Mouse (Mus musculus): ENCODE measurements around the gene Cdh15. TPM values are rescaled to one million over a fixed set of nuclear protein-coding genes. Genes with fewer than 3 reads are reported as not detected.

Gene Cdh15
- polyA plus RNA-seq, 1 experiment from 2014 or later = 2.2 TPM

DNA sequence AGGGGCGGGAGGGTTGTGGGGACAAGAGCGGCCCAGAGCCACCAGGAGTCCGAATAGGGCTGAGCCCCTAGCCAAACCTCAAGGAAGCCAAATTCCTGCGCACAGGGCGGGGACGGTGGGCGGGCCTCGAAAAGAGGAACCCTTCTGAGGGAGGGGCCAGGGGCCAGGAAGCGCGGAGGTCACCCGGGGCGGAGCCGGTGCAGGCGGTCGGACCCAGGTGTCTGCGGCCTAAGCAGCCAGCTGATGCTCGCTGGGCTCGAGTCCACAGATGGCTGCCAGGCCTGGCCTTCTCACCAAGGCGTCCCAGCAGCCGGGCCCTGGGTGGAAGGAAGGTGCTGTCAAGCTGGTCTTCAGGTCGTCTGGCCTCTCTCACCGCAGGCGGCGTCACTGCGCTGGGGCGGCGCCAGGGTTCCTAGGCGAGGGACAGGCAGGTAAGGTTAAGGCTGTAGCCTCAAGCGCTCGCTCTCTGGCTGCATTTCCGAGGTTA lies 22.7 kb downstream of the Cdh15 start:
- no peak overlapping the region for H3K9ac ChIP-seq (replicated peaks; ENCODE audit: low read depth, low read length)
- no peaks in the 10 kb centered on the region for H3K9me3 ChIP-seq (ENCODE audit: control insufficient read depth, low read length)
- H3K27me3 ChIP-seq (ENCODE audit: control insufficient read depth, insufficient read depth, low read length) = no peaks in the 10 kb centered on the region
- 22% methylated on average over 30 of the region's 31 CpGs for WGBS
- H3K36me3 ChIP-seq (ENCODE audit: control insufficient read depth, insufficient read depth, low read length) = no peaks in the 10 kb centered on the region
- H3K4me2 ChIP-seq (ENCODE audit: low read depth, low read length) = no peak overlapping the region
- no peak overlapping the region for H3K27ac ChIP-seq (ENCODE audit: low read depth, low read length)
- no peak overlapping the region for H3K4me3 ChIP-seq (ENCODE audit: low read depth, low read length)
- no peaks in the 10 kb centered on the region for H3K4me1 ChIP-seq (ENCODE audit: control insufficient read depth, insufficient read depth, low read length)
- ATAC-seq (ENCODE audit: low read depth) = no peak

DNA sequence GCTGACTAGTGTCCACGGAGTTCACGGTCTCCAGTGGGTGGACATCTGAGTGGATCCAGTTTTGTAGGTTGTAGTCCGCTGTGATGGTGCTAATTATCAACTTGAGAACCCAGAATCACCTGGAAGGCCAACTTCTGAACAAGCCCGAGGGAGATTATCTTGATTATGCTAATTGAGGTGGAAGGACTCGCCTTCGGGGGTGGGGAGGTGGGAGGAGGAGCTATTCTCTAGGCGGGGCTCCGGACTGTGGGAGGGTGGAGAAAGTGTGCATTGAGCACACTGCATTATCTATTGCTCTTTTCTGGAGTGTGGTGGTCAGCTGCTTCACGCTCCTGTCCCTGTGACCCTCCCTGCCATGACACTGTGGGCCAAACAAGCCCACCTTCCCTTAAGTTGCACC lies 23.9 kb downstream of the Cdh15 start:
- 74% methylated on average over 9 of the region's 9 CpGs for WGBS
- Histone ChIP-seq H3K36me3 (ENCODE audit: control insufficient read depth, insufficient read depth, low read length) (no peaks in the 10 kb centered on the region), H3K9me3 (ENCODE audit: control insufficient read depth, low read length) (no peaks in the 10 kb centered on the region), H3K9ac (replicated peaks; ENCODE audit: low read depth, low read length) (no peak overlapping the region), H3K27ac (ENCODE audit: low read depth, low read length) (no peak overlapping the region), H3K4me3 (ENCODE audit: low read depth, low read length) (no peak overlapping the region), H3K4me2 (ENCODE audit: low read depth, low read length) (no peak overlapping the region), H3K27me3 (ENCODE audit: control insufficient read depth, insufficient read depth, low read length) (no peaks in the 10 kb centered on the region), H3K4me1 (ENCODE audit: control insufficient read depth, insufficient read depth, low read length) (no peaks in the 10 kb centered on the region)
- no peak for ATAC-seq (ENCODE audit: low read depth)

DNA sequence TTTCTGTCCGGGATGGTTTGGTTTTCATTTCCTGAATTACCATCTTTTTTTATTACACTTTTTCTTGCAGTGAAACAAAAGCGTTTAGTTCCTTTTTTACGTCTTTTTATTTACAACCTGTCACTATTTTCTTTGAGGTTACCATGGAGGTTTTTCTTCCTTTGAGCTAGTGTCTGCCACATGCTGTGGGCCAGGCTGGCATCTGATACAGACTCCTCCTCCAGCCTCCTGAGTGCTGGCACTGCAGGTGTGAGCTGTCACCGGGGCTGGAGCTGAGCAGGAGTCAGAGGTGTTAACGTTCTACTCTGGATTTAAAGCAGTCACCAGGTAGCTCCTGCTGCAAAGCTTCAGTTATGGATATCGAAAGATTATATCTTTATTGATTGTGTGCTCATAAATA lies 25.4 kb downstream of the Cdh15 start:
- Histone ChIP-seq H3K9ac (replicated peaks; ENCODE audit: low read depth, low read length) (no peak overlapping the region), H3K4me3 (ENCODE audit: low read depth, low read length) (no peak overlapping the region), H3K4me2 (ENCODE audit: low read depth, low read length) (no peak overlapping the region), H3K4me1 (ENCODE audit: control insufficient read depth, insufficient read depth, low read length) (no peaks in the 10 kb centered on the region), H3K27me3 (ENCODE audit: control insufficient read depth, insufficient read depth, low read length) (no peaks in the 10 kb centered on the region), H3K27ac (ENCODE audit: low read depth, low read length) (no peak overlapping the region), H3K9me3 (ENCODE audit: control insufficient read depth, low read length) (no peaks in the 10 kb centered on the region), H3K36me3 (ENCODE audit: control insufficient read depth, insufficient read depth, low read length) (no peaks in the 10 kb centered on the region)
- no peak for ATAC-seq (ENCODE audit: low read depth)
- WGBS = 24% methylated on average over 6 of the region's 6 CpGs

DNA sequence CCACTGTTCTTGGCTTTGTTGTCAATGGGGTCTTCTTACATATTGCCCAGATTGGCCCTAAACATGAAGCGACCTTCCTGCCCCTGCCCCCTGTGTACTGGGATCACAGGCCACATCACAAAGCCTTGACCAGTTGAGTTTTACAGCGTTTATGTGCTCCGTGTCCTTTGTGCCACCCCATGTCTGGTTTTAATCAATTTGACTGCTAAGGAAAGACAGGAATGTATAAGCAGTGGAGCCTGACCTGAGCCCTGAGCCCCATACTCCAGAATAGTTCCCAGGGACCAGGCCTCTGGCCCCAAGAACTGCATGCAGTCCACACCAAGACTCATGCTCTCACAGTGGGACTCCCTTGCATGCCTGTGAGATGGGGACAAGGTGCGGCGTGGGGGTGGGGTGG lies 27.4 kb downstream of the Cdh15 start:
- Histone ChIP-seq H3K9ac (replicated peaks; ENCODE audit: low read depth, low read length) (no peak overlapping the region), H3K4me1 (ENCODE audit: control insufficient read depth, insufficient read depth, low read length) (no peaks in the 10 kb centered on the region), H3K4me2 (ENCODE audit: low read depth, low read length) (no peak overlapping the region), H3K27ac (ENCODE audit: low read depth, low read length) (no peak overlapping the region), H3K4me3 (ENCODE audit: low read depth, low read length) (no peak overlapping the region), H3K9me3 (ENCODE audit: control insufficient read depth, low read length) (no peaks in the 10 kb centered on the region), H3K36me3 (ENCODE audit: control insufficient read depth, insufficient read depth, low read length) (no peaks in the 10 kb centered on the region), H3K27me3 (ENCODE audit: control insufficient read depth, insufficient read depth, low read length) (no peaks in the 10 kb centered on the region)
- no peak for ATAC-seq (ENCODE audit: low read depth)
- WGBS = 67% methylated on average over 5 of the region's 5 CpGs

DNA sequence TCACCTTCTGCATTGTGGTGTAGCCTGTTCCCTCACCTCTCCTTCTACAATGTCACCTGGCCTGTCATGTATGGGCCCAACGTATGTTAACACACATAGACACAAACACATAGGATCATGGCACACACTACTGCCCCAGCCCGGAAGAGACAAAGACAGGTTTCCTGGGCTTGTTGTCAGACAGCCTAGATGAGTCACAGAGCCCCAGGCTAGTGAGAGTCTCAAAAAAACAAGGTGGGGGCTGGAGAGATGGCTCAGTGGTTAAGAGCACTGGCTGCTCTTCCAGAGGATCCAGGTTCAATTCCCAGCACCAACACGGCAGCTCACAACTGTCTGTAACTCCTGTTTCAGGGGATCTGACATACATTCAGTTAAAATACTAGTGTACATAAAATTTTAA lies 30.5 kb downstream of the Cdh15 start:
- no peak for ATAC-seq (ENCODE audit: low read depth)

DNA sequence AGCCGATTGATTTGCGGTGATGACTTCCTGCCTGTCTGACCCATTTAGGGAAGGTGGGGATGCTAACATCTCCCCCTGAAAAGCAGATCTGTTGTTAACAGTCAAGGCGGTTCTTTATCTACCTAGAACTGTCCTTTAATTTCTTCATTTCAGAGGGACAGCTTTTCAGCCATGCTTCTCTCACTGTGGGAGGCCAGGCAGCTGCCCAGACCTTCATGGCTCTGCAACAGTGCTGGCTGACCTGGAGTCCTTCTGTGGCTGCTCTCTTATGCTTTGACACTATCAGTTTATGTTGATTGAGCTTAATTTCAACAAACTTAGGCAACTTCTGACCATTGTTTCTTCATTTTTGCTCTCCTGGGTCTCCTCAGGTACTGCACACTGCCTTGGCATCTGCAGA lies 32.5 kb downstream of the Cdh15 start:
- WGBS = 42% methylated on average over 3 of the region's 3 CpGs
- H3K27me3 ChIP-seq (ENCODE audit: control insufficient read depth, insufficient read depth, low read length) = no peaks in the 10 kb centered on the region

More for the DNA sequence above, 30.5 kb downstream of the Cdh15 start:
- Histone ChIP-seq H3K4me2 (ENCODE audit: low read depth, low read length) (no peak overlapping the region), H3K27ac (ENCODE audit: low read depth, low read length) (no peak overlapping the region), H3K9me3 (ENCODE audit: control insufficient read depth, low read length) (no peaks in the 10 kb centered on the region), H3K9ac (replicated peaks; ENCODE audit: low read depth, low read length) (no peak overlapping the region), H3K4me3 (ENCODE audit: low read depth, low read length) (no peak overlapping the region), H3K27me3 (ENCODE audit: control insufficient read depth, insufficient read depth, low read length) (no peaks in the 10 kb centered on the region), H3K36me3 (ENCODE audit: control insufficient read depth, insufficient read depth, low read length) (peaks cover 9% of the 10 kb centered on the region), H3K4me1 (ENCODE audit: control insufficient read depth, insufficient read depth, low read length) (no peaks in the 10 kb centered on the region)
- WGBS = 93% methylated on average over 3 of the region's 3 CpGs

DNA sequence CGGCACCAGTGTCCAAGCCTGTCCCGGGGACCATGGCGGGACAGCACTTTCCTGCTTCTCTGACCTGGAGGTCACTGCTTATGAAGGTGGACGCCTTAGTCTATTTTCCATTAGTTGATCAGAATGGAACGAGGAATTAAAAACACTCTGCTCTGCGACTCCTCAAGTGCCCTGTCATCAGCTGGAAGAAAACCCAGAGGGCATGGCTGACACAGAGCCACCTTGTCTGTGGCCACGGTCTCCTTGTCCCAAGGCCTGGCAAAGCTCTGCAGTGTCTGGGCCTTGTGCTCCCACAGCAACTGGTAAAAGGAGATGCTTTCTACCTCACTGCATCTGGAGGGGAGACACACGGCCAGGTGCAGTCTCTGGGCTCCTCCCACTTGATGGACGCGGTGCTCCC lies 35.9 kb downstream of the Cdh15 start:
- WGBS = 91% methylated on average over 10 of the region's 10 CpGs

More for the DNA sequence above, 32.5 kb downstream of the Cdh15 start:
- Histone ChIP-seq H3K9ac (replicated peaks; ENCODE audit: low read depth, low read length) (no peak overlapping the region), H3K36me3 (ENCODE audit: control insufficient read depth, insufficient read depth, low read length) (peaks cover 25% of the 10 kb centered on the region), H3K27ac (ENCODE audit: low read depth, low read length) (no peak overlapping the region), H3K9me3 (ENCODE audit: control insufficient read depth, low read length) (no peaks in the 10 kb centered on the region), H3K4me2 (ENCODE audit: low read depth, low read length) (no peak overlapping the region), H3K4me1 (ENCODE audit: control insufficient read depth, insufficient read depth, low read length) (no peaks in the 10 kb centered on the region), H3K4me3 (ENCODE audit: low read depth, low read length) (no peak overlapping the region)
- ATAC-seq (ENCODE audit: low read depth) = no peak

DNA sequence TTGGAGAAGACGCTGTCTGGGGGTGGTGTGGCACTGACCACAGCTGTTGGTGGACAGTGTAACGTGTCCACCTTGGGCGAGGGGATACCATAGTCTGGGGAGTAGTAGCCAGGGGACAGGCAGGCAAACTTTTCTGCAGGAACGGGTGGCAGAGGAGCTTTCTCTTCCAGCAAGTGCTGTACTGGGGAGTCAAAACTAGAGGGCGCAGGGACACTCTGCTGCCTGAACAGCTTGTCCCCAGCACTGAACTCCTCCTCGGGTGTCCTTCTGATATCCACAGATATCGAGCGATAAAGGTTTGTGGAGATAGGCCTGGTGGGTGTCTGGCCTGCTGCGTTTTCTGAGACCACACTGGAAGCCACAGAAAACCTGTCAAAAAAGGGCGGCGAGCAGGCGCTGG lies 43.7 kb downstream of the Cdh15 start:
- Histone ChIP-seq H3K4me1 (ENCODE audit: control insufficient read depth, insufficient read depth, low read length) (no peaks in the 10 kb centered on the region), H3K4me2 (ENCODE audit: low read depth, low read length) (no peak overlapping the region), H3K27ac (ENCODE audit: low read depth, low read length) (no peak overlapping the region), H3K9ac (replicated peaks; ENCODE audit: low read depth, low read length) (no peak overlapping the region), H3K27me3 (ENCODE audit: control insufficient read depth, insufficient read depth, low read length) (no peaks in the 10 kb centered on the region), H3K9me3 (ENCODE audit: control insufficient read depth, low read length) (no peaks in the 10 kb centered on the region), H3K36me3 (ENCODE audit: control insufficient read depth, insufficient read depth, low read length) (peaks cover 71% of the 10 kb centered on the region), H3K4me3 (ENCODE audit: low read depth, low read length) (no peak overlapping the region)
- 92% methylated on average over 12 of the region's 12 CpGs for WGBS
- no peak for ATAC-seq (ENCODE audit: low read depth)

More for the DNA sequence above, 35.9 kb downstream of the Cdh15 start:
- no peaks in the 10 kb centered on the region for H3K4me1 ChIP-seq (ENCODE audit: control insufficient read depth, insufficient read depth, low read length)
- no peaks in the 10 kb centered on the region for H3K9me3 ChIP-seq (ENCODE audit: control insufficient read depth, low read length)
- no peak overlapping the region for H3K4me2 ChIP-seq (ENCODE audit: low read depth, low read length)
- H3K27ac ChIP-seq (ENCODE audit: low read depth, low read length) = no peak overlapping the region
- no peaks in the 10 kb centered on the region for H3K27me3 ChIP-seq (ENCODE audit: control insufficient read depth, insufficient read depth, low read length)
- H3K4me3 ChIP-seq (ENCODE audit: low read depth, low read length) = no peak overlapping the region
- no peak overlapping the region for H3K9ac ChIP-seq (replicated peaks; ENCODE audit: low read depth, low read length)
- H3K36me3 ChIP-seq (ENCODE audit: control insufficient read depth, insufficient read depth, low read length) = peaks cover 54% of the 10 kb centered on the region
- ATAC-seq (ENCODE audit: low read depth) = no peak

DNA sequence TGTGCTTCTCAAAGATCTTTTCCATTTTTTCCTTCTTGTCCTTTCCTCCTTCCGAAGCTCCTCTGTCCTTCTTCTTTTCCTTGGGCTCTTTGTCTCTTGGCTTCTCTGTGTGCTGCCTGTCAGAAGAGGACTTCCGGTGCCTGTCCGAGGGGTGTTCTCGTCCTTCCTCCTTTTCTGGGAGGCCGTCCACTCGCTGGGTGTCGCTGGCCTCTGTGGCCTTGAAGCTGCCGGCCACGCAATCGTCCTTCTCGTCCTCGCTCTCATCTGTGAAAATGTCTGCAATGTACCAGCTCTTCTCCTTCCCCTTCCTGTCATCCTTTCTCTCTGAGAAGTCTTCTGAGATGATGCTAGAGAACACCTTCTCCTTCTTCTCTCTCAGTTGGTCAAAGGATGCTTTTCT lies 45.7 kb downstream of the Cdh15 start:
- H3K36me3 ChIP-seq (ENCODE audit: control insufficient read depth, insufficient read depth, low read length) = peaks cover 69% of the 10 kb centered on the region
- no peak overlapping the region for H3K4me2 ChIP-seq (ENCODE audit: low read depth, low read length)
- no peak overlapping the region for H3K27ac ChIP-seq (ENCODE audit: low read depth, low read length)
- no peaks in the 10 kb centered on the region for H3K4me1 ChIP-seq (ENCODE audit: control insufficient read depth, insufficient read depth, low read length)
- H3K27me3 ChIP-seq (ENCODE audit: control insufficient read depth, insufficient read depth, low read length) = no peaks in the 10 kb centered on the region
- no peak overlapping the region for H3K9ac ChIP-seq (replicated peaks; ENCODE audit: low read depth, low read length)
- H3K4me3 ChIP-seq (ENCODE audit: low read depth, low read length) = no peak overlapping the region
- 93% methylated on average over 12 of the region's 12 CpGs for WGBS
- ATAC-seq (ENCODE audit: low read depth) = no peak
- H3K9me3 ChIP-seq (ENCODE audit: control insufficient read depth, low read length) = no peaks in the 10 kb centered on the region

DNA sequence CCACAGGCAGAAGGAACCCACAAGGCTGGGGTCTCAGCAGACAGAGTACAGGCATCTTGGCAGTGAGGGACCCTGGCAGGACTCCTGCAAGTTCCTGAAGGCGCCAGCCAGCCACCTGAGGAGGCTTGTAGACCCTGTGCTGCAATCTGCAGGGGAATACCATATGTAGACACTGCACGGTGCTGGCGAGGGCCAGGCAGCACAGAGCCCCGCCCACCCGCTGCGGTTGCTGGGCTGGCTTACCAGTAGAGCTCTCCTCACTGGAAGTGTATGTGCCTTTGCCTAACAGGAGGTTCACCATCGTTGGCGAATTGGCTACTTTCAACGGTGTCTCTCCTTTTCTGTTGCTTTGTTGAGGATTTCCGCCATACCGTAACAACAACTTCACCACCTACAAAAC lies 48.6 kb downstream of the Cdh15 start:
- ATAC-seq (ENCODE audit: low read depth) = no peak
- no peak overlapping the region for H3K9ac ChIP-seq (replicated peaks; ENCODE audit: low read depth, low read length)
- H3K4me1 ChIP-seq (ENCODE audit: control insufficient read depth, insufficient read depth, low read length) = no peaks in the 10 kb centered on the region
- no peaks in the 10 kb centered on the region for H3K27me3 ChIP-seq (ENCODE audit: control insufficient read depth, insufficient read depth, low read length)
- H3K4me2 ChIP-seq (ENCODE audit: low read depth, low read length) = no peak overlapping the region
- no peak overlapping the region for H3K4me3 ChIP-seq (ENCODE audit: low read depth, low read length)
- peaks cover 54% of the 10 kb centered on the region for H3K36me3 ChIP-seq (ENCODE audit: control insufficient read depth, insufficient read depth, low read length)
- H3K9me3 ChIP-seq (ENCODE audit: control insufficient read depth, low read length) = no peaks in the 10 kb centered on the region
- H3K27ac ChIP-seq (ENCODE audit: low read depth, low read length) = no peak overlapping the region
- WGBS = 92% methylated on average over 11 of the region's 11 CpGs

All from neural tube, embryonic 14.5 days (tissue).